Mouse (Mus musculus) megakaryocyte, embryonic 14.5 days (primary cell): Measurements from ENCODE around the gene Gm5142. TPM values are rescaled to one million over a fixed set of nuclear protein-coding genes. Genes with fewer than 3 reads are reported as not detected.

Experiments
- H3K27me3 ChIP-seq: replicated peaks from 2 replicates; pipeline ENCODE3; 2012; ENCODE audit warnings: inconsistent platforms
- H3K36me3 ChIP-seq: replicated peaks from 2 replicates; pipeline ENCODE3; 2012; ENCODE audit warnings: low read length, inconsistent platforms, mixed read lengths
- H3K4me1 ChIP-seq: 2 replicates; pipeline ENCODE4 v1.6.1; 2012; ENCODE audit warnings: inconsistent platforms
- H3K4me3 ChIP-seq: replicated peaks from 2 replicates; pipeline ENCODE3; 2012; ENCODE audit warnings: moderate library complexity, mild to moderate bottlenecking, inconsistent platforms
- H3K9me3 ChIP-seq: 2 replicates; pipeline ENCODE4 v1.6.1; 2012; ENCODE audit warnings: inconsistent platforms
- FLI1 ChIP-seq: IDR thresholded peaks from 2 replicates; pipeline ENCODE4 v1.6.1; 2012; ENCODE audit warnings: low read length, inconsistent platforms, mixed read lengths
- GATA1 ChIP-seq: IDR thresholded peaks from 3 replicates; pipeline ENCODE4 v1.6.1; 2012; ENCODE audit warnings: mixed read lengths, low read length, inconsistent platforms, borderline replicate concordance
- polyA plus RNA-seq: library from polyadenylated mRNA; stranded (reverse); fragments of >175 nt; gene quantifications from 2 replicates; pipeline ENCODE4 v1.2.3, GENCODE M21; 2012; ENCODE audit warnings: low replicate concordance; ENCODE audit not compliant: insufficient read depth

Gene Gm5142
- polyA plus RNA-seq: not detected in 2 replicates

GRCm38 (mm10) chr14:59178649-59179048, at the start of gene Gm5142:
TSS of gene Gm5142 (minus strand) at chr14:59178749.
- TF ChIP-seq GATA1: no peak
- TF ChIP-seq FLI1: no peak
- Histone ChIP-seq H3K27me3 (no peaks in the 10 kb centered on the region), H3K4me1 (peaks cover 4% of the 10 kb centered on the region), H3K36me3 (no peaks in the 10 kb centered on the region), H3K4me3 (no peak within 1 kb of the TSS), H3K9me3 (peaks cover 9% of the 10 kb centered on the region; the same call in 1 of the 2 replicates)

- Histone ChIP-seq H3K36me3 (peaks cover 2% of the 10 kb centered on the region), H3K27me3 (no peaks in the 10 kb centered on the region), H3K4me3 (no peak overlapping the region), H3K4me1 (no peaks in the 10 kb centered on the region; the same call in 1 of the 2 replicates), H3K9me3 (no peaks in the 10 kb centered on the region)
- TF ChIP-seq GATA1 (no peak), FLI1 (no peak)
Measured at GRCm38 (mm10) chr14:59226240-59226639, 47.7 kb upstream of the Gm5142 start.

GRCm38 (mm10) chr14:59219241-59219640, 40.7 kb upstream of the Gm5142 start:
- H3K4me1 ChIP-seq: no peaks in the 10 kb centered on the region
- TF ChIP-seq GATA1 (no peak), FLI1 (no peak)
- no peaks in the 10 kb centered on the region for H3K36me3 ChIP-seq
- no peaks in the 10 kb centered on the region for H3K27me3 ChIP-seq
- H3K9me3 ChIP-seq: no peaks in the 10 kb centered on the region
- H3K4me3 ChIP-seq: no peak overlapping the region

GRCm38 (mm10) chr14:59209816-59210215, 31.3 kb upstream of the Gm5142 start:
- TF ChIP-seq GATA1 (no peak), FLI1 (no peak)
- Histone ChIP-seq H3K36me3 (no peaks in the 10 kb centered on the region), H3K4me3 (no peak overlapping the region)

GRCm38 (mm10) chr14:59209003-59209402, 30.5 kb upstream of the Gm5142 start:
- H3K9me3 ChIP-seq: no peaks in the 10 kb centered on the region
- TF ChIP-seq FLI1 (no peak), GATA1 (no peak)
- no peak overlapping the region for H3K4me3 ChIP-seq
- no peaks in the 10 kb centered on the region for H3K36me3 ChIP-seq
- H3K4me1 ChIP-seq: no peaks in the 10 kb centered on the region
- H3K27me3 ChIP-seq: peaks cover 5% of the 10 kb centered on the region

More at GRCm38 (mm10) chr14:59209816-59210215, 31.3 kb upstream of the Gm5142 start:
- H3K9me3 ChIP-seq: no peaks in the 10 kb centered on the region
- peaks cover 2% of the 10 kb centered on the region for H3K27me3 ChIP-seq
- no peaks in the 10 kb centered on the region for H3K4me1 ChIP-seq

GRCm38 (mm10) chr14:59205976-59206583, 27.5 kb upstream of the Gm5142 start:
- H3K27me3 ChIP-seq: peaks cover 18% of the 10 kb centered on the region
- H3K4me1 ChIP-seq: peaks cover 6% of the 10 kb centered on the region
- no peaks in the 10 kb centered on the region for H3K36me3 ChIP-seq
- TF ChIP-seq GATA1 (no peak), FLI1 (no peak)
- H3K9me3 ChIP-seq: no peaks in the 10 kb centered on the region
- H3K4me3 ChIP-seq: no peak overlapping the region

DNA sequence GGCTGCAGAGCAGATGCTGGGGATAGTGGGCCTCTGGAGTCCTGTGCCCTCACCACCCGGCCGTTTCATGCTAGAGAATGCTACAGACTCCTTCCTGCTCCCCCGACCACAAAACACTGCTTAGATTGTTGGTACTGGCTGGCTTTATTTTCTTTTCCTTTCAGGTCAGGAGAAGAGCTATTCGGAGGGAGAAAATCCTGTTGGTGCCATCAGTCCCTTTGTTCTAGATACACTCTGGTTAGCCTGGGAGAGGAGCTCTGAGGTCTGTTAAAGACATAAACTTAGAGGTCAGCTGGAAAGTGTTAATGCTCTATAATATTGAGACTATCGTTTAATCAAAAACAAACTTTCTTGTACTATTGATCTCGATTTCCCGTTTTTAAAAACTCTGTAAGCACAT, 26.9 kb upstream of the Gm5142 start:
- no peaks in the 10 kb centered on the region for H3K36me3 ChIP-seq
- H3K4me1 ChIP-seq: peaks cover 11% of the 10 kb centered on the region
- TF ChIP-seq FLI1: no peak
- no peak for TF ChIP-seq GATA1
- H3K27me3 ChIP-seq: peaks cover 24% of the 10 kb centered on the region
- no peak overlapping the region for H3K4me3 ChIP-seq
- H3K9me3 ChIP-seq: no peaks in the 10 kb centered on the region

DNA sequence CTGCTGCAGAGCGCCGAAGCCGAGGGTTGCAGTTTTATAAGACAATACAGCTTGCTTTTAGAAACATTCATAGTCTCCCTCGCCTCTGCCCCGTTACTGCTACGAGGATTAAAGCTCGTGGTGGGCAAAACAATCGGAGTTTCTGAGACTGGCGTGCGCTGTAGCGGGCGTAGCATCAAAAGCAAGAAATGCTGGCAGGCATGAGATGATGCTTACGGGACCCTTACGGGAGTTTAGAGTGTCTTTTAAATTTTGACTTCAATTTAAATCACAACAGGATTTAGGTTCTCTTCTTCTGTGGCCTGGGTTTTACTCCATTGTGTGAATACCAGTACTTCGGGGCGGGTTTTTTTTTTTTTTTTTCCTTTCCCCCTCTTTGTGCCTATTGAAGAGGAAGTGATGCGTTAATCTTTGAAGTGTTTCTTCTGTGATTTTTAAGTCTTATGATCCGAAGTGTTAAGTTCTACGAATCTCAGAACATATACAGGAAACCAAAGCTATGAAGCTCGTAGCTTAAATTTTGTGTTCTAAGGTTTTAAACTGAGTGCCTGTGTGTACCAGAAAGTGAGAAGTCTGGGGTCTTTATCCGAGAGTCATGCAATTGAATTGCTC, 23.2 kb upstream of the Gm5142 start:
- Histone ChIP-seq H3K9me3 (no peaks in the 10 kb centered on the region; the same call in 1 of the 2 replicates), H3K4me3 (peak overlapping the region; percentile 96), H3K4me1 (peaks cover 11% of the 10 kb centered on the region), H3K36me3 (no peaks in the 10 kb centered on the region), H3K27me3 (peaks cover 26% of the 10 kb centered on the region)
- no peak for TF ChIP-seq FLI1
- no peak for TF ChIP-seq GATA1

DNA sequence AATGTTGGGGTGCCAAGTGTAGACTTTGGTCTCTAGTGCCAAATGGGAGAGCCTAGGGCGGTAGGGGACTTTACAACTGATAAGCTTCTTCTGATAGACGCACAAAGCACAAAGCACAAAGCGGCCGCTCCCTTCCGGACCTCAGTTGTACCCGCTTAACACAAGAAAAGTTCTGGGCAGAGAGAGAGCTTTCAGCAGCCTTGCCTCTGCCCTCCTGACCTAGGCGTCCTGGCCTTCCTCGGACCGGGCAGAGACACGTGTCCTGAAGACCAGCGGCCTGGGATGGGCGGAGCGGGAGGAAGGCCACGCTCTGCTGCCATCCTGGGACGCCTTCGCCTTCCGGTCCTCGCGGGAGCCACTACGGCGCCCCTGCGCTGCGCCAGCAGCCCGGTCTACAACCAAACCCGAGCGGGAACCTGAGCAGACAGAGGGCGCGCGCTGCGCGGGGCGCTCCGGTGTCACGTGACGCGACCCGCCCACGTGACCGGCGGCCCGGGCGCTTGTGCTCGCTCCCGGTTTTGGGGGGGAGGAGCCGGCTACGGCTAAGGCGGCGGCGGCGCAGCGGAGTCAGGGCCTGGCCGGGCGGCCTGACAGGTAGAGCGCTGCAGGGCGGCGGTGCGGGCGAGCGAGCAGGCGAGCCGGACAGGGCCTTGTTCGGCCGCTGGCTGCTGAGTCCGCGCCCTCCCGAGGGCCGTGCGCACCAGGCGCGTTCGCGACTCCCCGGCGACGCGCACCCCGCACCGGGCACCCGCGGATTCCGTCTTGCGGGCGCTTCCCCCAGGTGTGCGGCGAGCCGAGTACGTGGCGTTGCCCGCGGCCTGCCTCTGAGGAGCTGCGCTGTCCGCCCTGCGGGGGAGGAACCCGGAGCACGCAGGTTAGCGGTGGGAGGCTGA, 22.4 kb upstream of the Gm5142 start, which contains the start of gene Rcbtb1:
TSS of gene Rcbtb1 (plus strand) at position 499 of the 893 bp plus-strand sequence.
- Histone ChIP-seq H3K9me3 (peaks cover 7% of the 10 kb centered on the region), H3K36me3 (no peaks in the 10 kb centered on the region), H3K4me3 (peak within 1 kb of the TSS; percentile 96), H3K27me3 (peaks cover 26% of the 10 kb centered on the region), H3K4me1 (peaks cover 11% of the 10 kb centered on the region)
- TF ChIP-seq GATA1: no peak
- no peak for TF ChIP-seq FLI1

- H3K4me3 ChIP-seq: no peak overlapping the region
- H3K36me3 ChIP-seq: no peaks in the 10 kb centered on the region
- no peaks in the 10 kb centered on the region for H3K27me3 ChIP-seq
- no peaks in the 10 kb centered on the region for H3K9me3 ChIP-seq
- H3K4me1 ChIP-seq: peaks cover 4% of the 10 kb centered on the region
- TF ChIP-seq GATA1 (no peak), FLI1 (no peak)
Measured at GRCm38 (mm10) chr14:59186121-59186520, 7.6 kb upstream of the Gm5142 start.
